Mouse (Mus musculus) frontal cortex, postnatal 10 days (tissue): ENCODE data around the gene Hus1b.

ENCODE experiments used
- DNase-seq, 2 experiments: peaks; one replicate each; pipeline ENCODE4 v3.0.0; 2022; ENCODE audit warnings: low spot score in 2 of 2, mixed read lengths in 1 of 2

Hus1b gene

GRCm38 (mm10) chr13:30947540-30947939, at the start of gene Hus1b:
Hus1b (minus strand) TSS chr13:30947759.
- DNase-seq = no peak

GRCm38 (mm10) chr13:30994249-30994858, 46.8 kb upstream of the Hus1b start:
- DNase-seq = no peak

- peak; percentile 33 to 59 for DNase-seq
Observed at GRCm38 (mm10) chr13:30993819-30994218, 46.3 kb upstream of the Hus1b start.

GRCm38 (mm10) chr13:30990233-30990632, 42.7 kb upstream of the Hus1b start:
- DNase-seq = no peak

- DNase-seq = no peak
Observed at GRCm38 (mm10) chr13:30989710-30990109, 42.2 kb upstream of the Hus1b start.

DNA sequence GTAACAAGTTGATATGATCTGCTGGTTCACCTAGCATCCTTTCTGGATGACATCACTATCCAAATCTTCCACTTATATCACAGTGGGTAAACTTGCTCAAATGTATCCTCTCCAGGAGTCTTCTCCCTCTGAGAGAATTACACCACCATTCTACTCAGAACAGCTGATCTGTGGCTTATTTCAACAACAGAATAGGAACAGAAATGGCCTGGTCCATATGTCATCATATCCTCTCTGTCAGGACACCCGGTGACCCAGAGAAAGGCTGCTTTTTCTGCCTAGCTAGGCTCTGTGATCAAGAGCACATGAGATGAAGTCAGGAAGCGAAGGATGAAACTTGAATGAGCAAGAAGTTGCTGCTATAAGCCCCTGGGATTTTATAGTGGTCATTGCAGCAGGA, 40.1 kb upstream of the Hus1b start:
- no peak for DNase-seq

- no peak for DNase-seq
Observed at GRCm38 (mm10) chr13:30986934-30987455, 39.4 kb upstream of the Hus1b start.

DNA sequence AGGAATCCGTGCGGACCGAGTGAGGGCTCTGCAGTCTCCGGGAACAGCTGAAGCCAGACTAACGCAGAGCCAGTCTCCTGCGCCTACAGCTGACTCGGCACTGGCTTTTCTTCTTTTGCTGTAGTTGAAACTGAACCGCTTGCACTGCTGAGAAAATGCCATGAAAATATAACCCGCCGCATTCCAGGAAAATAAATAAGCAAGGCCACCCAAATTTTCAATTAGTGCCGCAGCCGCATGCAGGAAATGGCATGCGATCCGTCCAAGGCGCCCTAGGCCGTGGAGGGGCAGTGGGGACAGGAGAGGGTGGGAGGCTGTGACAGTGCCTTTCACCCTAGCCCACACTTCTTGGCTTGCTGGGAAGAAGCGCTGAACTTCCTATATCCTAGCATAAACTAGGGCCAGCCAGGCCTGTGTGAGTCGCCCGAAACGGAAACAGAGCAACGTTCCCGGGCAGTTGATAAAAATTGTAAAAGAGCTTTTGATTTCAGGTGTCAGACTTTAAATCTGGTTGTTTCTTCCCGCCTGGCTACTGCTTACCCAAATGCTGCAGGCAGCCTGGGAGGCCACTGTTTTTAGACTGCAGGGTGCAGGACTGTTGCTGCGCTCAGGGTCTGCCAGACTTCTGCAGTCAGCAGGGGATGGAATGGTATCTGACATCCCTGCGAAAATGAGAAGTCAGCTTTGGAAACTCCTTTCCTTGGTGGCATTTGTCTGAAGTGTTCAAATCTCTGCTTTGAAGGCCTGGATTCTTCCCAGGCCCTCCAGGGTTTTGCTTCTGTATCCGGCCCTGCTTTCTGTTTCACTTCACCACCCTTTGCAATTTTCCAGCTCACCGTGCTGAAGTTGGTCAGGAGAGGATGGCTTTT, 38.3 kb upstream of the Hus1b start:
- DNase-seq = peak in 1 of 2 experiments; percentile 36

- DNase-seq = no peak
Observed at GRCm38 (mm10) chr13:30985275-30985597, 37.7 kb upstream of the Hus1b start.

GRCm38 (mm10) chr13:30981666-30982065, 34.1 kb upstream of the Hus1b start:
- DNase-seq = no peak

DNA sequence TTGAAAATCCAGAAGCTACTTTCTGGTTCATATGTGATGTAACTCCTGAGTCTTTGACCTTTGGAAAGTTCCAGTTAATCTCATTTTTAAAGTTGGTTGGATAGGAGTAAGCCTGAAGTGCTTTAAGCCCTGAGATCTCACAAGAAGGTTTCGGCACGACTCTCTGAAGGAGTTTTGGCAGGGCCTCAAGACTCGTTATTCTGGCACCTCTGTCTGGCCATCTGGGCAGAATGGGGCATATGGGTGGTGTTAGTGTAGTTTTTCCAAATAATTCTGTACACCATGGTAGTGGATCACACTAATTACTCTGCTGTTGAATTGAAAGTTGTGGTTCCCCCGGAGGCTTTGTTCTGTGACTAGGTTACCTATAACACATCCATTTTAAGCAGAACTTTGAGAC, 30.7 kb upstream of the Hus1b start:
- DNase-seq = no peak

DNA sequence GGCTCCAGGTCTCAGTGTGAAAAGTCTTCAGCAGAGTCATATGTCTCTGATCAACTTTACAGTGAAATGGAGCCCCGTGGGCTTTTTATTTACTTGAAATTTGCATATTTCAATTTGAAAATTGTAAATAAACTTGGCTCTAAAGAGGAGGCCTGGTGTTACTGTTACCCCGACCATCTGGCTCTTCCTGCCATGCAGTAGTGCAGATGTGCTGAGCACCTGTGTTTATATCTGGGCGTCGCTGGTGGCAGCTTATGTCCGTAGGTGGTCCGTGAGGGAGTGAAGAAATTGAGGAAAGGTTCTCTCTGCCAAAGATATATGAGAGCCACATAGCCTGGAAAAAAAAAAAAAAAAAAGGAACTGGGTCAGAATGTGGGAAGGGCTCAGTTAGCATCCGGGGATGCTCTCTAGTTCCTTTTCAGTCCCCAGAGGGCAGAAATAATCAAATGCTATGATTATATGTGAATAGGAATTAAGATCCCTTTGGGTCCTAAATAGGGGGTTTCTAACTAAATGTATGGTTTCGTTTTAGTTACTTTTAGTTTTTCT, 29.1 kb upstream of the Hus1b start:
- DNase-seq = no peak

DNA sequence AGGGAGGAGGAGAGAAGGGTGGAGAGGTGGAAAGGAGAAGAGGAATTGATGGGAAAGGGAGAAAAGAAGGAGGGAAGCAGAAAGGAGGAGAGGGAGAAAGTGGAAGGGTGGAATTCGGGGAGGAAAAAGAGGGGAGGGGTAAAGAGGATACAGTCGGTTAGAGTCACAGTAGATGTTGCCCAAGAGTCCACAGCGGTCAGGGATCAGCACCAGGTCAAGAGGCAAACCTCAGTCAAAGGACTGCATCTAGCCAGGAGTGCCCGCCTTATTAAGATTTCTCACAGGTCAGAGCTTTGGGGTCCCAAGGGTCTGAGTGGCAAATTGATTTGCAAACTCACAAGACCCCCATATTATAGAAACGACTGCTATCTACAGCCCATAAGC, 26.7 kb upstream of the Hus1b start:
- no peak for DNase-seq

DNA sequence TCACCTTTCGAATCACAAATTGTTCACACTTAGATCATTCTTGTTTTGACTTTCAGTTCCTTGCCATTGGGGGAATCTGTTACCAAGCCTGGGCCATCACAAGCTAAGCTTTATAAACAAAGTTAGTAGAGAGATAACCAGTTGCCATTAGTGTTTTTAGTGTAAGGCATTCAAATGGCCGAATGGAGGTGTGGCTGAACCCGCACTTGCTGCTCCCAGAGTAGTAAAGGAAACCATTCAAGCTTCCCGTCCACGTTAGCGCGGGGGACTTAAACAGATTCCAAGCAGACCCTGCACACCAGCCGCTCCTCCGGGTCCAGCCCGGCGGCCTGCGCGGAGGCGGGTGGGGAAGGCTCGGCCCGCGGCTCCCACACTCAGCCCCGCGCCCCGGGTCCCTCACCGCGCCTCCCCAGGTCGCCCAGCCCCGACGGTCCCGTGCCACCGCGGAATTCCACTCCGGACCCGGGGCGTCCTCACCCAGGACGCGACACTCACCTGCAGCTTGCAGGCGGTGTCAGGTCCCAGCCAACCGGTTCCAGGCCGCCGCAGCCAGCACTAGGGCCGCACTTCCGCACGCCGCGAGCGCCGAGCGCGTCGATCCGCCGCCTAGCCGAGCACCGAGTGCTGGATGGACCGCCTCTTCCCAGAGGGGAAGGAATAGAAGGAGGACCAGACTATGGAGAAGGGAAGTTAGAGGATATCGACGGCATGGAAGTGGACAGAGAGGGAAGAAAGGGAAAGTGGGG, 26.1 kb upstream of the Hus1b start, which contains the start of the genes Exoc2 and Gm5447:
Exoc2 (minus strand) TSS at position 593 of the 746 bp plus-strand sequence.
Gm5447 (plus strand) TSS at position 704 of the 746 bp plus-strand sequence.
- peak; percentile 59 to 74 for DNase-seq

- DNase-seq = no peak
Observed at GRCm38 (mm10) chr13:30972102-30972501, 24.5 kb upstream of the Hus1b start.

GRCm38 (mm10) chr13:30971047-30971446, 23.5 kb upstream of the Hus1b start:
- DNase-seq = no peak

- no peak for DNase-seq
Observed at GRCm38 (mm10) chr13:30968311-30968710, 20.8 kb upstream of the Hus1b start.

GRCm38 (mm10) chr13:30966507-30966911, 18.9 kb upstream of the Hus1b start:
- DNase-seq = no peak

GRCm38 (mm10) chr13:30961932-30962331, 14.4 kb upstream of the Hus1b start:
- DNase-seq = no peak

- no peak for DNase-seq
Observed at GRCm38 (mm10) chr13:30960714-30961113, 13.2 kb upstream of the Hus1b start.

GRCm38 (mm10) chr13:30953580-30953979, 6.0 kb upstream of the Hus1b start:
- no peak for DNase-seq

GRCm38 (mm10) chr13:30952044-30952443, 4.5 kb upstream of the Hus1b start:
- no peak for DNase-seq
